Mouse (Mus musculus) lung, adult 18-20 months (tissue): ENCODE results near the gene Ctxn1.
A peak's percentile ranks its signal among the peaks of the same experiment; 100 is the strongest.

Source experiments
- DNase-seq, 2 experiments: peaks; one replicate each; pipeline ENCODE4 v3.0.0; 2022; ENCODE audit warnings: mixed read lengths in 2 of 2

The Ctxn1 gene

GRCm38 (mm10) chr8:4249213-4249612 lies 9.9 kb downstream of the Ctxn1 start:
- no peak for DNase-seq

GRCm38 (mm10) chr8:4247951-4248540 lies 11.0 kb downstream of the Ctxn1 start, which contains the start of gene Tgfbr3l:
Gene Tgfbr3l (plus strand): TSS chr8:4248214.
- no peak for DNase-seq

- no peak for DNase-seq
These were observed 11.8 kb downstream of the Ctxn1 start for GRCm38 (mm10) chr8:4247241-4247640.

- no peak for DNase-seq
These were observed 13.3 kb downstream of the Ctxn1 start for GRCm38 (mm10) chr8:4245737-4246136.

GRCm38 (mm10) chr8:4245061-4245460 lies 14.0 kb downstream of the Ctxn1 start:
- DNase-seq, result no peak

GRCm38 (mm10) chr8:4239193-4239890 lies 19.7 kb downstream of the Ctxn1 start:
- DNase-seq, result no peak

- peak; percentile 100 for DNase-seq
These were observed 20.5 kb downstream of the Ctxn1 start, which contains the start of the genes Map2k7 and Gm49320 for GRCm38 (mm10) chr8:4238434-4239192. Gene Map2k7 (plus strand): TSS chr8:4238740. Gene Gm49320 (plus strand): TSS chr8:4238865.

- DNase-seq, result peak in 1 of 2 experiments; percentile 24
These were observed 21.1 kb downstream of the Ctxn1 start for GRCm38 (mm10) chr8:4237814-4238433.

- peak; percentile 76 to 86 for DNase-seq
These were observed 28.3 kb downstream of the Ctxn1 start for GRCm38 (mm10) chr8:4230612-4231351.

- DNase-seq, result no peak
These were observed 29.3 kb downstream of the Ctxn1 start for GRCm38 (mm10) chr8:4229784-4230183.

- no peak for DNase-seq
These were observed 31.2 kb downstream of the Ctxn1 start for GRCm38 (mm10) chr8:4227919-4228318.

GRCm38 (mm10) chr8:4226739-4227347 lies 32.2 kb downstream of the Ctxn1 start, which contains the start of gene Lrrc8e:
Gene Lrrc8e (plus strand): TSS chr8:4226827.
- DNase-seq, result peak; percentile 39 to 60

GRCm38 (mm10) chr8:4226323-4226722 lies 32.8 kb downstream of the Ctxn1 start:
- no peak for DNase-seq

GRCm38 (mm10) chr8:4222059-4222458 lies 37.0 kb downstream of the Ctxn1 start:
- DNase-seq, result no peak

GRCm38 (mm10) chr8:4219617-4220016 lies 39.5 kb downstream of the Ctxn1 start:
- DNase-seq, result no peak

GRCm38 (mm10) chr8:4216791-4217621 lies 42.1 kb downstream of the Ctxn1 start, which contains the start of gene Prr36:
Gene Prr36 (minus strand): TSS chr8:4217459.
- DNase-seq, result peak in 1 of 2 experiments; percentile 47

GRCm38 (mm10) chr8:4216296-4216695 lies 42.8 kb downstream of the Ctxn1 start:
- no peak for DNase-seq

GRCm38 (mm10) chr8:4214006-4214980 lies 44.8 kb downstream of the Ctxn1 start:
- DNase-seq, result peak; percentile 90 to 93

- peak; percentile 85 to 88 for DNase-seq
These were observed 45.7 kb downstream of the Ctxn1 start for GRCm38 (mm10) chr8:4213210-4214005.
